Mouse (Mus musculus) limb, embryonic 15.5 days (tissue): ENCODE results near the gene H2-Q4. TPM values are rescaled to one million over a fixed set of nuclear protein-coding genes. Genes with fewer than 3 reads are reported as not detected.
"Not testable (repeated sequence)": the region's sequence is repeated elsewhere in the genome, so short reads cannot be mapped to it uniquely, and the experiment has no call there.

ENCODE experiments used
- ATAC-seq: fragments of 200-750 bp; cut with Nextera tagmentation; 2 replicates; pipeline ENCODE4 v1.8.0; 2017; ENCODE audit warnings: low read depth, moderate TSS enrichment; ENCODE audit not compliant: insufficient number of reproducible peaks, low FRiP score, low TSS enrichment
- H3K27ac ChIP-seq: fragments of 300-500 bp; sonication (generic); 2 replicates; pipeline ENCODE4 v1.5.1; 2015; ENCODE audit warnings: moderate library complexity, mild to moderate bottlenecking, inconsistent platforms
- H3K27me3 ChIP-seq: fragments of 300-500 bp; sonication (generic); 2 replicates; pipeline ENCODE4 v1.6.1; 2015; ENCODE audit warnings: inconsistent platforms
- H3K36me3 ChIP-seq: fragments of 300-500 bp; sonication (generic); 2 replicates; pipeline ENCODE4 v1.6.1; 2015; ENCODE audit warnings: inconsistent platforms
- H3K4me1 ChIP-seq: fragments of 300-500 bp; sonication (generic); 2 replicates; pipeline ENCODE4 v1.6.1; 2015; ENCODE audit warnings: inconsistent platforms
- H3K4me2 ChIP-seq: fragments of 300-500 bp; sonication (generic); 2 replicates; pipeline ENCODE4 v1.6.1; 2015; ENCODE audit warnings: mild to moderate bottlenecking, inconsistent platforms
- H3K4me3 ChIP-seq: fragments of 300-500 bp; sonication (generic); 2 replicates; pipeline ENCODE4 v1.5.1; 2015; ENCODE audit warnings: mild to moderate bottlenecking, inconsistent platforms
- H3K9ac ChIP-seq: fragments of 300-500 bp; sonication (generic); 2 replicates; pipeline ENCODE4 v1.6.1; 2015; ENCODE audit warnings: inconsistent platforms
- H3K9me3 ChIP-seq: fragments of 300-500 bp; sonication (generic); 2 replicates; pipeline ENCODE4 v1.6.1; 2016; ENCODE audit warnings: inconsistent platforms
- WGBS: fragments of 180-500 bp; shearing (Covaris S2); methylation state at CpG from one replicate; pipeline ENCODE4 v1.1.7; 2015; 5-methylcytosine and 5-hydroxymethylcytosine counted together
- polyA plus RNA-seq: library from polyadenylated mRNA; unstranded; fragments of >200 nt; fragmentation: Nextera tagmentation; extraction: Ambion mirVana; gene quantifications from 2 replicates; pipeline ENCODE4 v1.2.1, GENCODE M21; 2015

H2-Q4 gene
- polyA plus RNA-seq, 1 experiment from 2014 or later, result 4.3 TPM

DNA sequence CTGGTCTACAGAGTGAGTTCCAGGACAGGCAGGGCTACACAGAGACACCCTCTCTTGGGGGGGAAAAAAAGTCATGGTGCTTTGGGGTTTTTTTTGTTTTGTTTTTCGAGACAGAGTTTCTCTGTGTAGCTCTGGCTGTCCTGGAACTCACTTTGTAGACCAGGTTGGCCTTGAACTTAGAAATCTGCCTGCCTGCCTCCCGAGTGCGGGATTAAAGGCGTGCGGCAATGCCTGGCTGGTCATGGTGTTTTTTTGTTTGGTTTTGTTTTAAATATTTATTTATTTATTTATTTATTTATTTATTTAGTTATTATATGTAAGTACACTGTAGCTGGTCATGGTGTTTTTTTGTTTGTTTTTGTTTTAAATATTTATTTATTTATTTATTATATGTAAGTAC, 42.9 kb downstream of the H2-Q4 start:
- H3K27ac ChIP-seq, H3K9me3 ChIP-seq, H3K4me1 ChIP-seq, H3K4me3 ChIP-seq, H3K9ac ChIP-seq, ATAC-seq, H3K4me2 ChIP-seq, H3K36me3 ChIP-seq: not testable (repeated sequence)
- WGBS, result 88% methylated on average over 5 of the region's 5 CpGs
- peaks cover 27% of the 10 kb centered on the region for H3K27me3 ChIP-seq

DNA sequence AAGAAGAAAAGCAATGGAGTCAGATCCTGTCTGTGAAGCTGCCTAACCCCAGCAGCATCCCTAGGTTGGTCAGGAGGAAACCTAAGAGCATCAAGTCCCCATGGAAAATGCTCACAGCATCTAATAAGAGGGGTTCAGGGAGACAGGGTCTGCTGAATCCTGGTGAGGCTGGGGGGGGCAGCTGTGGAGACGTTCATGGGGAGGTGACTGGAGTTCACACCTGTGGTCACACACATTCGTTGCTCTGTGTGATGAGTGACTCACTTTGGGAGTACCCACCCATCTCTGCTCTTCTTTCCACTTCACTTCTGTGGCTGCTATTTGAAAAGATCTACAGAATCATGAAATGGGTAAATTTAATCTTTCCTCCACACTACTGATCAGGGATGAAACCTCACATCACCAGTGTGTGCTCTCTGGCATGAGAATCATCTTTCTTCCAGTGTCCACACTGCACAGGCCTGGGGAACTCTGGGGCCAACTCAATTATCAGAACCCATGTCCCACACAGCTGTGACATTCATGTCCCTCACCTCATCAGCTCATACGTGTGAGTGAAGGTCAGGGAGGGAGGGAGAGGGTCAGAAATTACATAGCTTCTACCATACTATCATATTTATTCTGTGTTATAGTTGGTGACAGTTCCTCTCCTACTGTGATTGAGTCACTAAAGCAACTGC, 43.9 kb downstream of the H2-Q4 start:
- peaks cover 27% of the 10 kb centered on the region for H3K27me3 ChIP-seq
- H3K36me3 ChIP-seq, H3K4me3 ChIP-seq, H3K4me2 ChIP-seq, H3K27ac ChIP-seq, H3K9me3 ChIP-seq, H3K4me1 ChIP-seq, H3K9ac ChIP-seq, ATAC-seq: not testable (repeated sequence)
- 75% methylated on average over 3 of the region's 3 CpGs for WGBS

DNA sequence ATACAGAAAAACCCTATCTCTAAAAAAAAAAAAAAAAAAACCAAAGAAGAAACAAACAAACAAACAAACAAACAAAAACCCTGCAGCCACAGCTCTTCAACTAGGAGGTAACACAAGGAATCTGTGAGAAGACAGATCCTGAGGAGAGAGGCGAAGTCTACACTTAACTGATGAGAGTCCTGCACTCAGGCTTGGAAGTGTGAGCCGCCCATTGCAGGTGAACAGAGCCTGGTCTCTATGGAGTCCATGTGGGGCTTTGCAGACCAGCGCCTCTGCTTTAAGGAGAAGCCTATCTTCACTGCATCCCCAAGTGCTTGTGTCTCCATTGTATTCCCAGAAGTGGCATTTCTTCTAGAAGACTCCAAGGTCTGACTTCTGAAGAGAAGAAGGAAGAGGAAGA, 44.7 kb downstream of the H2-Q4 start:
- not testable (repeated sequence) for H3K4me2 ChIP-seq, H3K36me3 ChIP-seq, H3K4me3 ChIP-seq, H3K9me3 ChIP-seq, H3K27ac ChIP-seq, H3K4me1 ChIP-seq, H3K9ac ChIP-seq, ATAC-seq
- peaks cover 27% of the 10 kb centered on the region for H3K27me3 ChIP-seq
- 81% methylated on average over 3 of the region's 3 CpGs for WGBS

DNA sequence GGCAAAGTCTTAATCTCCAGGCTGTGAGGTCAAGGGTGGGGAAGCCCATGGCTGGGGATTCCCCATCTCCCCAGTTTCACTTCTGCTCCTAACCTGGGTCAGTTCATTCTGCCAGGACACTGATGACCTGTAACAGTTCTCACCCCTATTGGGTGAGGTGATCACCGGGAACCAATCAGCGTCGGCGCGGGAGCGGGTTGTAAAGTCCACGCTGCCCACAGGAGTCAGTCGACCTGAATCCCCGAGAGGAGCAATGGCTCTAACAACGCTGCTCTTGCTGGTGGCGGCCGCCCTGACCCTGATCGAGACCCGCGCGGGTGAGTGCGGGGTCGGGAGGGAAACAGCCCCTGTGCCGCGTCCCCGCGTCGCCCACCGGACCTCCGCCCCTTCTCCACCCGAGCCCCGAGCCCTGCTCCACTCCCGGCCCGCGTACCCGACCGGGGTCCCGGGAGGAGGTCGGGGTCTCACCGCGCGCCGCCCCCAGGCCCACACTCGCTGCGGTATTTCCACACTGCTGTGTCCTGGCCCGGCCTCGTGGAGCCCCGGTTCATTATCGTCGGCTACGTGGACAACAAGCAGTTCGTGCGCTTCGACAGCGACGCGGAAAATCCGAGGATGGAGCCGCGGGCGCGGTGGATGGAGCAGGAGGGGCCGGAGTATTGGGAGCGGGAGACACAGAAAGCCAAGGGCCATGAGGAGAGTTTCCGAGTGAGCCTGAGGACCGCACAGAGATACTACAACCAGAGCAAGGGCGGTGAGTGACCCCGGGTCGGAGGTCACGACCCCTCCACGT, 45.4 kb downstream of the H2-Q4 start, which contains the start of gene H2-Q6:
TSS of gene H2-Q6 (plus strand) at position 227 of the 793 bp plus-strand sequence.
- not testable (repeated sequence) for H3K27ac ChIP-seq, H3K4me1 ChIP-seq, H3K36me3 ChIP-seq, H3K9me3 ChIP-seq
- WGBS, result 2% methylated on average over 59 of the region's 66 CpGs
- peaks cover 27% of the 10 kb centered on the region for H3K27me3 ChIP-seq
- H3K9ac ChIP-seq, result 0 out of 2 replicates have a peak within 1 kb of the TSS, but pooled peaks have one; percentile 28
- H3K4me2 ChIP-seq, result peak within 1 kb of the TSS; percentile 64
- peak; percentile 53; the same call in 1 of the 2 replicates for ATAC-seq
- peak within 1 kb of the TSS; percentile 38 for H3K4me3 ChIP-seq

DNA sequence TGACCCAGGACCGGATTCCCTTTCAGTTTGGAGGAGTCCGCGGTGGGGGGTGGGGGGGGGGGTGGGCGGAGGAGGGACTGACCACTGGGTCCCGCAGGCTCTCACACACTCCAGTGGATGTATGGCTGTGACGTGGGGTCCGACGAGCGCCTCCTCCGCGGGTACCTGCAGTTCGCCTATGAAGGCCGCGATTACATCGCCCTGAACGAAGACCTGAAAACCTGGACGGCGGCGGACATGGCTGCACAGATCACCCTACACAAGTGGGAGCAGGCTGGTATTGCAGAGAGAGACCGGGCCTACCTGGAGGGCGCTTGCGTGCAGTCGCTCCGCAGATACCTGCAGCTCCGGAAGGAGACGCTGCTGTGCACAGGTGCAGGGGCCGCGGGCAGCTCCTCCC, 46.1 kb downstream of the H2-Q4 start:
- 21% methylated on average over 27 of the region's 28 CpGs for WGBS
- H3K9me3 ChIP-seq, H3K36me3 ChIP-seq, H3K27ac ChIP-seq, H3K4me1 ChIP-seq, H3K9ac ChIP-seq: not testable (repeated sequence)
- ATAC-seq, result 0 out of 2 replicates have a peak, but pooled peaks have one; percentile 5
- Histone ChIP-seq H3K4me3 (peak overlapping the region; percentile 38), H3K4me2 (peak overlapping the region; percentile 64), H3K27me3 (peaks cover 27% of the 10 kb centered on the region)

DNA sequence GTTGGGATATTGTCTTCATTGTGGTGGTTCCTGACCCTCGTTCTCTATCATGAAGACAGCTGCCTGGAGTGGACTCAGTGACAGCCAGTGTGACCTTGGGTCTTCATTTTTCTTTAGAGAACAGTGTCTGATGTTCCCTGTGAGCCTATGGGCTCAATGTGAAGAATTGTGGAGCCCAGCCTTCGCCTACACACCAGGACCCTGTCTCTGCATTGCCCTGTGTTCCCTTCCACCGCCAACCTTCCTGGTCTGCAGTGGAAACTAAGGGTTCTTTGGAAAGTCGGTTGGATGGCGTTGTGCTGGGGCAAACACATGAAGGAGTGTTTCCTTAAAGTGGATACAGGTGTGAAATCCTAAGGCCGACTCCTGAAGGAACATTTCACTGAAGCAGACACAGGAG, 49.5 kb downstream of the H2-Q4 start:
- not testable (repeated sequence) for H3K36me3 ChIP-seq, H3K27ac ChIP-seq, ATAC-seq, H3K4me2 ChIP-seq, H3K9ac ChIP-seq, H3K4me1 ChIP-seq, H3K9me3 ChIP-seq, H3K4me3 ChIP-seq
- 81% methylated on average over 6 of the region's 6 CpGs for WGBS
- H3K27me3 ChIP-seq, result peaks cover 21% of the 10 kb centered on the region

DNA sequence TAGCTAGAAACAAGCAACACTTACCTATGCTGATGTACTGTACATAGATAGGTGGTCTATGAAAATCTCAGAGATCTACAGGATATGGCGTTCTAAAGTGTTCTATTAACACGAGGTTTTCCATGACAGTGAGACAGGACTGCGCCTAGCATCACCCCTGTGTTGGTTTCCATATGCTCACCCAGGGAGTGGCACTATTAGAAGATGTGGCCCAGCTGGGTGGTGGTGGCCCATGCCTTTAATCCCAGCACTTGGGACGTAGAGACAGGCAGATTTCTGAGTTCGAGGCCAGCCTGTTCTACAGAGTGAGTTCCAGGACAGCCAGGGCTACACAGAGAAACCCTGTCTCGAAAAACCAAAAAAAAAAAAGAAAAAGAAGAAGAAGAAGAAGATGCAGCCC, 51.3 kb downstream of the H2-Q4 start:
- H3K27me3 ChIP-seq, H3K4me3 ChIP-seq, ATAC-seq, H3K4me1 ChIP-seq, H3K27ac ChIP-seq, H3K36me3 ChIP-seq, H3K9me3 ChIP-seq, H3K9ac ChIP-seq, H3K4me2 ChIP-seq: not testable (repeated sequence)
- 85% methylated on average over 6 of the region's 6 CpGs for WGBS

DNA sequence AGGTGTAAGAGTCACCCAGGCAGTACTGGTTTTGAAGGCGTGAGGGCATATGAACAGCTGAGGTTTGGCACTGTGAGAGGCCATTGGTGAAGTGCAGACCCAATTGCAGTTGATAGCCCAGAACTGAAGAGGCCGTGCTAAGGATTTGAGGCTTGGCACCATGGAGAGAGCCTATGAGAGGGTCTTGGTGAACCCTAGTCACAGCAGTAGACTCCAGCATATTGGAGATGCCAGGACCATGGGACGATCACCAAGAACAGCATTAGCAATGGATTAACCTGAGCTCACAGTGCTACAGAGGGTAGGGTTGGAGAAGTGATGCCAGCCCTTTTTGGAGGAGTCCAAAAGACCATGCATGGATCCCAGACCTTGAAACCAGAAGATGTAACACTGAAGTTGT, 52.8 kb downstream of the H2-Q4 start:
- H3K4me3 ChIP-seq, H3K36me3 ChIP-seq, H3K27ac ChIP-seq, H3K27me3 ChIP-seq, H3K9me3 ChIP-seq, H3K4me1 ChIP-seq, H3K4me2 ChIP-seq, H3K9ac ChIP-seq: not testable (repeated sequence)
- ATAC-seq, result 0 out of 2 replicates have a peak, but pooled peaks have one; percentile 20
- 85% methylated on average over 3 of the region's 3 CpGs for WGBS

DNA sequence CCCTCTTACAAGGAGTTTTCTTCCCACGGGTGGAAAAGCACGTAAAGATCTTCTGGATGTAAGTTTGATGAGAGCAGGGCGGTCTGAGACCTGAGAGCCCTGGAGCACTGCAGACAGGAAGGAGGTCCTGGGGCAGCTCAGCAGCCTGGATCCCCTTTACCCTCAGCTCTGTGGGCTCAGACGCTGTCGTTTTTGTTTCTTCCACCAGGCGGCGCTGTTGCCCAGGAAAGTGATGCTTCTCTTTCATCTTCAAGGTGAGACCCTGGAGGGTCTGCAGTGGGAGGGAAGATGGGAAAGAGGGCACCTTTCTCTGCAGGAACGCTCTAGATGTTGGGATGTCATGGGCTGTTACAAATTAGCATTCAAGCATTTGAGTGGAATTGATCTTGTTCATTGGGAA, 55.4 kb downstream of the H2-Q4 start:
- not testable (repeated sequence) for H3K4me2 ChIP-seq, H3K9ac ChIP-seq, H3K4me1 ChIP-seq, H3K9me3 ChIP-seq, ATAC-seq, H3K27ac ChIP-seq, H3K4me3 ChIP-seq, H3K36me3 ChIP-seq
- H3K27me3 ChIP-seq, result peaks cover 11% of the 10 kb centered on the region
- 9% methylated on average over 8 of the region's 8 CpGs for WGBS

Other genes starting within 250 kb of the H2-Q4 start
- gene Apom, start 247.6 kb upstream of the H2-Q4 start, polyA plus RNA-seq, result 0.52 and 2.0 TPM in 2 replicates
- 49.6 and 51.8 TPM in 2 replicates for gene Bag6, start 244.4 kb upstream of the H2-Q4 start, polyA plus RNA-seq
- 142 and 147 TPM in 2 replicates for gene Prrc2a, start 214.7 kb upstream of the H2-Q4 start, polyA plus RNA-seq
- gene Aif1, start 203.5 kb upstream of the H2-Q4 start, polyA plus RNA-seq, result 14.6 and 18.6 TPM in 2 replicates
- gene Lst1, start 191.2 kb upstream of the H2-Q4 start, polyA plus RNA-seq, result 25.8 and 27.5 TPM in 2 replicates
- 1.0 and 1.2 TPM in 2 replicates for gene Ltb, start 185.2 kb upstream of the H2-Q4 start, polyA plus RNA-seq
- gene Tnf, start 177.6 kb upstream of the H2-Q4 start, polyA plus RNA-seq, result 0.64 and 0.82 TPM in 2 replicates
- 0.37 TPM in 1 of 2 replicates, not detected in the other for gene Lta, start 174.3 kb upstream of the H2-Q4 start, polyA plus RNA-seq
- 0.41 and 0.77 TPM in 2 replicates for gene Gm16181, start 158.8 kb upstream of the H2-Q4 start, polyA plus RNA-seq
- 3.7 and 3.8 TPM in 2 replicates for gene Atp6v1g2, start 146.0 kb upstream of the H2-Q4 start, polyA plus RNA-seq
- 11.2 and 11.8 TPM in 2 replicates for gene Nfkbil1, start 143.8 kb upstream of the H2-Q4 start, polyA plus RNA-seq
- gene Ddx39b, start 137.9 kb upstream of the H2-Q4 start, polyA plus RNA-seq, result 401 and 418 TPM in 2 replicates
- 84.7 and 93.0 TPM in 2 replicates for gene H2-D1, start 116.9 kb upstream of the H2-Q4 start, polyA plus RNA-seq
- gene H2-Q1, start 59.2 kb upstream of the H2-Q4 start, polyA plus RNA-seq, result not detected in 2 replicates
- gene H2-Q2, start 37.4 kb upstream of the H2-Q4 start, polyA plus RNA-seq, result 0.20 and 0.29 TPM in 2 replicates
- 0.35 and 0.46 TPM in 2 replicates for gene H2-Q6, start 45.2 kb downstream of the H2-Q4 start, polyA plus RNA-seq
- 3.1 and 3.3 TPM in 2 replicates for gene H2-Q7, start 59.5 kb downstream of the H2-Q4 start, polyA plus RNA-seq
- 0.65 and 1.2 TPM in 2 replicates for gene H2-Q10, start 90.5 kb downstream of the H2-Q4 start, polyA plus RNA-seq
- not detected in 2 replicates for gene Pou5f1, start 126.4 kb downstream of the H2-Q4 start, polyA plus RNA-seq
- gene Tcf19, start 137.2 kb downstream of the H2-Q4 start, polyA plus RNA-seq, result 88.0 and 97.6 TPM in 2 replicates
- gene Cchcr1, start 137.5 kb downstream of the H2-Q4 start, polyA plus RNA-seq, result 18.0 and 18.1 TPM in 2 replicates
- 1.3 and 1.8 TPM in 2 replicates for gene Psors1c2, start 153.6 kb downstream of the H2-Q4 start, polyA plus RNA-seq
- 2.0 and 4.8 TPM in 2 replicates for gene Cdsn, start 172.5 kb downstream of the H2-Q4 start, polyA plus RNA-seq
- 5.6 and 6.0 TPM in 2 replicates for gene 2300002M23Rik, start 187.8 kb downstream of the H2-Q4 start, polyA plus RNA-seq
- gene Sfta2, start 221.9 kb downstream of the H2-Q4 start, polyA plus RNA-seq, result not detected in 2 replicates
- 0.14 and 0.33 TPM in 2 replicates for gene Gm9573, start 247.0 kb downstream of the H2-Q4 start, polyA plus RNA-seq